Mouse (Mus musculus): ENCODE measurements around the gene Zdhhc24. TPM values are rescaled to one million over a fixed set of nuclear protein-coding genes. Genes with fewer than 3 reads are reported as not detected.

Zdhhc24 gene
- polyA plus RNA-seq, 1 experiment, result 5.4 TPM

DNA sequence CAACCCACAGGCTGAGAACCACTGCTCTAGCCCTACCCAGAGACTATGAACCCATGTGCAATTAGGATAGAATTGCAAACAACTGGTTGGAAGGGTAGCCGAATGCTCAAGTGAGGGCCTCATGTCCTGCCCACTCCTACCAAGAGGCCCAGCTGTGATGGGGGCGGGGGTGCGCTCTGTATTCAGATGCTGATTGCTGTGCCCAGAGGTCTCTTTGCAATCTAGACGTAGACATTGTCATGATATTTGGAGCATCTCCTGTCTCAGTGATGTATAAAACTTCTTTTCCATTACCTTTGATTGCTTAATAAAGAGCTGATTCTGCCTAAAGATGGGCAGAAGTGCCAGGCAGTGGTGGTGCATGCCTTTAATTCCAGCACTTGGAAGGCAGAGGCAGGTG is 28.7 kb upstream of the Zdhhc24 start:
- no peak overlapping the region for H3ac ChIP-seq (ENCODE audit: control insufficient read depth, insufficient read length, low read depth)
- H3K27me3 ChIP-seq (ENCODE audit: control insufficient read depth, insufficient read depth, insufficient read length), result peaks cover 34% of the 10 kb centered on the region
- no peak overlapping the region for H3K4me3 ChIP-seq (ENCODE audit: insufficient read depth, poor library complexity, severe bottlenecking)
- H3K36me3 ChIP-seq (ENCODE audit: control insufficient read depth, insufficient read depth), result no peaks in the 10 kb centered on the region
- H3K79me3 ChIP-seq (ENCODE audit: low read depth), result no peaks in the 10 kb centered on the region
- TF ChIP-seq FOSL1 (IDR thresholded peaks at IDR 0.05; ENCODE audit: insufficient read depth, low read length, poor library complexity, severe bottlenecking), result no peak
- no peak for TF ChIP-seq MAX (IDR thresholded peaks at IDR 0.05)
- no peak for TF ChIP-seq MYOD1 (IDR thresholded peaks at IDR 0.05; ENCODE audit: control insufficient read depth, insufficient read length, low read depth)
- no peak for TF ChIP-seq USF1 (IDR thresholded peaks at IDR 0.05; ENCODE audit: low read depth)
- TF ChIP-seq CEBPB (IDR thresholded peaks at IDR 0.05; ENCODE audit: low read depth), result no peak
- no peak for TF ChIP-seq CTCF (IDR thresholded peaks at IDR 0.05; ENCODE audit: control insufficient read depth, insufficient read depth, insufficient read length)
- no peak for TF ChIP-seq MYOG (IDR thresholded peaks at IDR 0.05; ENCODE audit: control insufficient read depth, extremely low read depth, insufficient read length)
- H3K79me2 ChIP-seq (ENCODE audit: control insufficient read depth, insufficient read depth), result no peaks in the 10 kb centered on the region

DNA sequence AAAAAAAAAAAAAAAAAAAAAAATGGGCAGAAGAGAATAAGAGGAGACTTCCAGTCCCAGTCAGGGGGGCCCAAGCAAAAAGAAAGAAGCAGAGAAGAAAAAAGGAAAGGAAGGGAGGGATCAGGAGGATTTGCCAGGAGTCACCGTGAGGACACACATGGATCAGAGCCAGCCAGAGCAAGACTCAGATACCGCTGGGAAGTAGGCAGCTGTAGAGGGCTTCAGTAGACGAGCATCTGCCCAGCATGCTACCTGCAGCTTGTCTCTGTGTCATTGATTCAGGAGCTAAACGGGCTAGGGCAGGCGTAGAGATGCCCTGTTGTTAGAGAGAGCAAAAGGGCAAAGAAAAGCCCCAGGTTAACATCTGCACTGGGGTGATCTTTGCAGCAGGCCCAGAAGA is 28.2 kb upstream of the Zdhhc24 start:
- H3K79me3 ChIP-seq (ENCODE audit: low read depth), result no peaks in the 10 kb centered on the region

DNA sequence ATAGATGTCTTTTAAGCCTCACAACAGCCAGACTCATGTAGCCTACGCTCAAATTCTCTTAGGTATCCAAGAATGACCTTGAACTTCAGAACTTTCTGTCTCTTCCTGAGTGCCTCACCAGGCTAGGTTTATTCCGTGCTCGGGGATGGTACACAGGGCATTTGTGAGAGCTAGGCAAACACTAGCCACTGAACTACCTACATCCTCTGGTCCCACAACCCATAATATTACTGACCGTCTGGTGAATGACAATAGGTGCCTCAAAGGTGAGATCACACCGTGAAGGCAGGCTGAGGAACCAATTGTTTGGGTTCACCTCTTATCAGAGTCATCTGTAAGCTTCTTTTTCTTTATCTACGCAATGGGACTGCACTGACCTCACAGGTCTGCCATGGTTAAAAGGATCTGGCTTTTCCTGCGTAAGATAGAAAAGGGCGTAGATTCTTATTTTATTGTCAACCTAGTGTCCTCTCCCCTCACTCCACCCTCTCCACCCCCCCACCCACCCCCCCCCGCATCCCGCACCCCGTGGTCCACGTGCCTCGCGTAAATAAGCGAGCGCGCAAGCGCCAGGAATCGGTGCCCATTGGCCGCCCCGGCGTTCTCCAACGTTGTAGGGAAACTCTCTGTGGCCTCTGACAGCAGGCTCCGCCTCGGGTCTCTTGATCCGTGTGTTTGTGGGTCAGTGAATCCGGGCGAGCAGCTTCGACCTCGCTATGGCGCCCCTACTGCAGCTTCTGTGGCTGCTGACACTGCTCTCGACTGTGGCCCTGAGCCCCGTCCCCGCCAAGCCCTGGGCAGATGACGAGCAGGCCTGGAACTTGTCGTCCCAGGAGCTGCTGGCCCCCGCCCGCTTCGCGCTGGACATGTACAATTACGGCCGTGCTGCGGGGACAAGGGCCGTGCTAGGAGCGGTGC is 23.7 kb upstream of the Zdhhc24 start, which contains the start of gene Ctsf:
Gene Ctsf, plus strand, starts transcription at position 579 of the 918 bp plus-strand sequence.
- Histone ChIP-seq H3ac (ENCODE audit: control insufficient read depth, insufficient read length, low read depth) (peak within 1 kb of the TSS; percentile 38), H3K4me3 (ENCODE audit: insufficient read depth, poor library complexity, severe bottlenecking) (no peak within 1 kb of the TSS), H3K36me3 (ENCODE audit: control insufficient read depth, insufficient read depth) (no peaks in the 10 kb centered on the region), H3K79me2 (ENCODE audit: control insufficient read depth, insufficient read depth) (no peaks in the 10 kb centered on the region), H3K79me3 (ENCODE audit: low read depth) (no peaks in the 10 kb centered on the region), H3K27me3 (ENCODE audit: control insufficient read depth, insufficient read depth, insufficient read length) (peaks cover 34% of the 10 kb centered on the region)
- TF ChIP-seq MYOG (IDR thresholded peaks at IDR 0.05; ENCODE audit: control insufficient read depth, extremely low read depth, insufficient read length), result no peak
- TF ChIP-seq MYOD1 (IDR thresholded peaks at IDR 0.05; ENCODE audit: control insufficient read depth, insufficient read length, low read depth), result no peak
- no peak for TF ChIP-seq CTCF (IDR thresholded peaks at IDR 0.05; ENCODE audit: control insufficient read depth, insufficient read depth, insufficient read length)
- no peak for TF ChIP-seq USF1 (IDR thresholded peaks at IDR 0.05; ENCODE audit: low read depth)
- no peak for TF ChIP-seq CEBPB (IDR thresholded peaks at IDR 0.05; ENCODE audit: low read depth)

More for the DNA sequence above, 28.2 kb upstream of the Zdhhc24 start:
- Histone ChIP-seq H3K27me3 (ENCODE audit: control insufficient read depth, insufficient read depth, insufficient read length) (peaks cover 37% of the 10 kb centered on the region), H3ac (ENCODE audit: control insufficient read depth, insufficient read length, low read depth) (no peak overlapping the region), H3K36me3 (ENCODE audit: control insufficient read depth, insufficient read depth) (no peaks in the 10 kb centered on the region), H3K4me3 (ENCODE audit: insufficient read depth, poor library complexity, severe bottlenecking) (no peak overlapping the region), H3K79me2 (ENCODE audit: control insufficient read depth, insufficient read depth) (no peaks in the 10 kb centered on the region)
- TF ChIP-seq CTCF (IDR thresholded peaks at IDR 0.05; ENCODE audit: control insufficient read depth, insufficient read depth, insufficient read length) (no peak), MYOG (IDR thresholded peaks at IDR 0.05; ENCODE audit: control insufficient read depth, extremely low read depth, insufficient read length) (no peak), USF1 (IDR thresholded peaks at IDR 0.05; ENCODE audit: low read depth) (no peak), FOSL1 (IDR thresholded peaks at IDR 0.05; ENCODE audit: insufficient read depth, low read length, poor library complexity, severe bottlenecking) (no peak), CEBPB (IDR thresholded peaks at IDR 0.05; ENCODE audit: low read depth) (no peak), MAX (IDR thresholded peaks at IDR 0.05) (no peak), MYOD1 (IDR thresholded peaks at IDR 0.05; ENCODE audit: control insufficient read depth, insufficient read length, low read depth) (no peak)

DNA sequence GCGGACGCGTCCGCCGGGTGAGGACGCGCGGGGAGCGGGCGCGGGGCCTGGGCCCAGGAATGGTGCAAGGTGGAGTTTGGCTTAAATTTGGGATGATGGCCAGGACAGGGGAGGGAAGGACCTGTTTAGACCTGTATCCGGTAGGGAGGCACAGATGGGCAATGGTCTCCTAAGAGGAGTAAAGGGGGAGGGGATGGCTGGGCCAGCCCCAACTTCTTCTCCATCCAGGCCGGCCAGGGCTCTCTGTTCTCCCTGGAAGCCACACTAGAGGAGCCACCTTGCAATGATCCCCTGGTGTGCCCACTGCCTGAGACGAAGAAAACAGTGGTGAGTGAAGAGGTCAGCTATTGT is 23.0 kb upstream of the Zdhhc24 start:
- Histone ChIP-seq H3K4me3 (ENCODE audit: insufficient read depth, poor library complexity, severe bottlenecking) (no peak overlapping the region), H3ac (ENCODE audit: control insufficient read depth, insufficient read length, low read depth) (peak overlapping the region; percentile 38), H3K36me3 (ENCODE audit: control insufficient read depth, insufficient read depth) (no peaks in the 10 kb centered on the region), H3K79me2 (ENCODE audit: control insufficient read depth, insufficient read depth) (no peaks in the 10 kb centered on the region), H3K27me3 (ENCODE audit: control insufficient read depth, insufficient read depth, insufficient read length) (peaks cover 32% of the 10 kb centered on the region), H3K79me3 (ENCODE audit: low read depth) (no peaks in the 10 kb centered on the region)
- no peak for TF ChIP-seq MAX (IDR thresholded peaks at IDR 0.05)
- TF ChIP-seq USF1 (IDR thresholded peaks at IDR 0.05; ENCODE audit: low read depth), result no peak
- no peak for TF ChIP-seq MYOD1 (IDR thresholded peaks at IDR 0.05; ENCODE audit: control insufficient read depth, insufficient read length, low read depth)
- no peak for TF ChIP-seq MYOG (IDR thresholded peaks at IDR 0.05; ENCODE audit: control insufficient read depth, extremely low read depth, insufficient read length)
- no peak for TF ChIP-seq CEBPB (IDR thresholded peaks at IDR 0.05; ENCODE audit: low read depth)
- no peak for TF ChIP-seq CTCF (IDR thresholded peaks at IDR 0.05; ENCODE audit: control insufficient read depth, insufficient read depth, insufficient read length)
- no peak for TF ChIP-seq FOSL1 (IDR thresholded peaks at IDR 0.05; ENCODE audit: insufficient read depth, low read length, poor library complexity, severe bottlenecking)

DNA sequence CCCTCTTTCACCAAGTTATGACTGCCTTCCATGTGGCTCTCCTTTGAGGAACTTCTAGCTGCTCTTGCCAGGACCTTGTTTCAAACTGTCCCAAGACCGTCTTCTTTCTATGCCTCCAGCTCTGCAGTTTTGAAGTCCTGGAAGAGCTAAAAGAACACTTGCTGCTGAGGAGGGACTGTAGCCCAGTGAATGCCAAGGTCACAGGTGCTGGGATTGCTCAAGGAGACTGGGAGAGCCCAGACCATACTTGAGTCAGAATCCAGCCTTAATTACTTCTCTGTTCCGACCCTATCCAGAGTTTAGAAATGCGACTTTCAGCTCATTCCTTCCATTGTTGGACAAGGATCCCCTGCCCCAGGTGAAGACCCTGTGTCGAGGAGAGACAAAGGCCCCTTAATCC is 22.5 kb upstream of the Zdhhc24 start:
- Histone ChIP-seq H3K4me3 (ENCODE audit: insufficient read depth, poor library complexity, severe bottlenecking) (no peak overlapping the region), H3ac (ENCODE audit: control insufficient read depth, insufficient read length, low read depth) (no peak overlapping the region), H3K27me3 (ENCODE audit: control insufficient read depth, insufficient read depth, insufficient read length) (peaks cover 27% of the 10 kb centered on the region), H3K36me3 (ENCODE audit: control insufficient read depth, insufficient read depth) (no peaks in the 10 kb centered on the region), H3K79me3 (ENCODE audit: low read depth) (no peaks in the 10 kb centered on the region), H3K79me2 (ENCODE audit: control insufficient read depth, insufficient read depth) (no peaks in the 10 kb centered on the region)
- TF ChIP-seq CEBPB (IDR thresholded peaks at IDR 0.05; ENCODE audit: low read depth) (no peak), FOSL1 (IDR thresholded peaks at IDR 0.05; ENCODE audit: insufficient read depth, low read length, poor library complexity, severe bottlenecking) (no peak), MYOG (IDR thresholded peaks at IDR 0.05; ENCODE audit: control insufficient read depth, extremely low read depth, insufficient read length) (no peak), USF1 (IDR thresholded peaks at IDR 0.05; ENCODE audit: low read depth) (no peak), MAX (IDR thresholded peaks at IDR 0.05) (no peak), CTCF (IDR thresholded peaks at IDR 0.05; ENCODE audit: control insufficient read depth, insufficient read depth, insufficient read length) (no peak), MYOD1 (IDR thresholded peaks at IDR 0.05; ENCODE audit: control insufficient read depth, insufficient read length, low read depth) (no peak)

Measured in C2C12 (cell line).